ENCODE assay signal across 15 mouse cellular contexts in the genomic region with DNA sequence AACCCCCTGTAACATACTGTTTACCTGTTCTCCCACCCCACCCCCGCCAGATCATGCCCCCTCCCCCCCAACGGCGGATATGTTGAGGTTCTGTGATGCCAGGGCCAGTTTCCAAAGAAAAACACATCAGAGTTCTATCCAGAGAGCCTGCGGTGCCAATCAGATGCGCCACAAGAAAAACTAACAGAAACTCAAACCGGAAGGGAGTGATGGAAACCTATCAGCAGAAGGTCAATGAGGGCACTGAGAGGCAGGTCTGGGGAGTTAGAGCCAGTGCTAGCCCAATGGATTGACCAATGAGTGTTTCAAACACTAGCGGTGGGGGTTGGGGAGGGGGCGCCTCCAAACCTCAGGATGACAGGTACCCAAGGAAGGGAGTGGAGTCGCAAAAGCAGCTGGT.
A peak's percentile ranks its signal among the peaks of the same experiment; 100 is the strongest.
DNase-seq lines count a peak whose midpoint lies in the region; ATAC-seq and TF ChIP-seq lines count a peak whose summit lies in the region.
"Had no signal": no experiment of that assay in that cellular context is flagged by ENCODE, and none has a peak within 500 bp of the region (broad histone marks: within the 10 kb centered on the region; RNA-seq: fewer than 3 reads in every experiment).

No protein-coding gene starts in this region.

- no peaks in the 10 kb centered on the region for H3K4me1 ChIP-seq in hindbrain, postnatal 0 days (ENCODE audit: insufficient read depth, low read length)
- H3K4me1 ChIP-seq in hindbrain, embryonic 16.5 days (ENCODE audit: control insufficient read depth, insufficient read depth, low read depth, low read length), result no peaks in the 10 kb centered on the region
- no peaks in the 10 kb centered on the region for H3K4me1 ChIP-seq in lung, embryonic 15.5 days

- no peaks in the 10 kb centered on the region for H3K9me3 ChIP-seq in hindbrain, postnatal 0 days (ENCODE audit: low read length)
- no peaks in the 10 kb centered on the region for H3K9me3 ChIP-seq in hindbrain, embryonic 16.5 days (ENCODE audit: control insufficient read depth, low read length)
- no peaks in the 10 kb centered on the region for H3K9me3 ChIP-seq in lung, embryonic 15.5 days
- H3K9me3 ChIP-seq: embryonic facial prominence, embryonic 10.5 days; embryonic facial prominence, embryonic 15.5 days; heart, embryonic 10.5 days; heart, embryonic 15.5 days; kidney, embryonic 15.5 days; midbrain, embryonic 13.5 days had no signal

- no peak overlapping the region for H3K27ac ChIP-seq in hindbrain, postnatal 0 days
- H3K27ac ChIP-seq in hindbrain, embryonic 16.5 days (ENCODE audit: low read depth, low read length), result no peak overlapping the region
- no peak overlapping the region for H3K27ac ChIP-seq in lung, embryonic 15.5 days
- H3K27ac ChIP-seq: embryonic facial prominence, embryonic 15.5 days; heart, embryonic 10.5 days; heart, embryonic 15.5 days; hindbrain, embryonic 14.5 days; midbrain, embryonic 13.5 days had no signal

- no peaks in the 10 kb centered on the region for H3K36me3 ChIP-seq in hindbrain, postnatal 0 days (ENCODE audit: insufficient read depth, low read length)
- no peaks in the 10 kb centered on the region for H3K36me3 ChIP-seq in hindbrain, embryonic 16.5 days (ENCODE audit: control insufficient read depth, insufficient read depth, low read length)
- no peaks in the 10 kb centered on the region for H3K36me3 ChIP-seq in lung, embryonic 15.5 days
- H3K36me3 ChIP-seq: embryonic facial prominence, embryonic 10.5 days; embryonic facial prominence, embryonic 15.5 days; heart, embryonic 10.5 days; heart, embryonic 15.5 days; kidney, embryonic 15.5 days; midbrain, embryonic 13.5 days had no signal

- H3K9ac ChIP-seq in hindbrain, postnatal 0 days (replicated peaks; ENCODE audit: low read length), result no peak overlapping the region
- H3K9ac ChIP-seq in hindbrain, embryonic 16.5 days (ENCODE audit: low read depth, low read length), result no peak overlapping the region
- H3K9ac ChIP-seq in lung, embryonic 15.5 days, result no peak overlapping the region
- H3K9ac ChIP-seq: embryonic facial prominence, embryonic 15.5 days; heart, embryonic 15.5 days; hindbrain, embryonic 14.5 days; kidney, embryonic 15.5 days; midbrain, embryonic 13.5 days had no signal

- no peaks in the 10 kb centered on the region for H3K27me3 ChIP-seq in hindbrain, postnatal 0 days (ENCODE audit: insufficient read depth, low read length)
- no peaks in the 10 kb centered on the region for H3K27me3 ChIP-seq in hindbrain, embryonic 16.5 days (replicated peaks; ENCODE audit: control insufficient read depth, insufficient read depth, low read length)
- no peaks in the 10 kb centered on the region for H3K27me3 ChIP-seq in lung, embryonic 15.5 days
- H3K27me3 ChIP-seq: embryonic facial prominence, embryonic 15.5 days; heart, embryonic 15.5 days; kidney, embryonic 15.5 days; midbrain, embryonic 13.5 days had no signal

- no peak overlapping the region for H3K4me3 ChIP-seq in hindbrain, postnatal 0 days (ENCODE audit: low read length)
- H3K4me3 ChIP-seq in hindbrain, embryonic 16.5 days (ENCODE audit: low read length), result no peak overlapping the region
- H3K4me3 ChIP-seq in lung, embryonic 15.5 days, result no peak overlapping the region
- H3K4me3 ChIP-seq: embryonic facial prominence, embryonic 10.5 days; embryonic facial prominence, embryonic 15.5 days; heart, embryonic 10.5 days; heart, embryonic 15.5 days; kidney, embryonic 15.5 days; midbrain, embryonic 13.5 days had no signal

- TF ChIP-seq CTCF in hindbrain, postnatal 0 days (IDR thresholded peaks at IDR 0.05; ENCODE audit: low read depth), result no peak

- DNase-seq in cerebellum, adult 9-11 months, result peak; percentile 30
- no peak for DNase-seq in cerebellum, postnatal 14 days
- no peak for DNase-seq in hindbrain, postnatal 0 days (ENCODE audit: low spot score)
- no peak for DNase-seq in lung, postnatal 4 days

- ATAC-seq in hindbrain, postnatal 0 days, result 0 out of 2 replicates have a peak, but pooled peaks have one; percentile 5
- no peak for ATAC-seq in hindbrain, embryonic 16.5 days
- ATAC-seq in lung, embryonic 15.5 days (ENCODE audit: borderline replicate concordance, extremely low read depth, low FRiP score, low TSS enrichment), result 0 out of 2 replicates have a peak, but pooled peaks have one; percentile 19
- ATAC-seq in megakaryocyte-erythroid progenitor cell, adult 5-6 weeks (replicated peaks; ENCODE audit: low FRiP score, low TSS enrichment, poor library complexity, severe bottlenecking), result 0 out of 2 replicates have a peak, but pooled peaks have one; percentile 10
- ATAC-seq: midbrain, embryonic 13.5 days had no signal

- no peak overlapping the region for H3K4me2 ChIP-seq in hindbrain, postnatal 0 days (ENCODE audit: low read depth, low read length)
- no peak overlapping the region for H3K4me2 ChIP-seq in hindbrain, embryonic 16.5 days (ENCODE audit: low read length)
- H3K4me2 ChIP-seq in lung, embryonic 15.5 days, result no peak overlapping the region
- H3K4me2 ChIP-seq: embryonic facial prominence, embryonic 15.5 days; heart, embryonic 15.5 days; hindbrain, embryonic 14.5 days; kidney, embryonic 15.5 days; liver, embryonic 11.5 days; midbrain, embryonic 13.5 days had no signal

- WGBS in hindbrain, postnatal 0 days, result 86% methylated on average over 9 of the region's 9 CpGs
- WGBS in hindbrain, embryonic 16.5 days, result 83% methylated on average over 9 of the region's 9 CpGs
- 60% methylated on average over 9 of the region's 9 CpGs for WGBS in lung, embryonic 15.5 days
